Mouse (Mus musculus): ENCODE data around the gene Rras. TPM values are rescaled to one million over a fixed set of nuclear protein-coding genes. Genes with fewer than 3 reads are reported as not detected.

The Rras gene
- 24.1 TPM for polyA plus RNA-seq (2017; shearing (Covaris generic))

DNA sequence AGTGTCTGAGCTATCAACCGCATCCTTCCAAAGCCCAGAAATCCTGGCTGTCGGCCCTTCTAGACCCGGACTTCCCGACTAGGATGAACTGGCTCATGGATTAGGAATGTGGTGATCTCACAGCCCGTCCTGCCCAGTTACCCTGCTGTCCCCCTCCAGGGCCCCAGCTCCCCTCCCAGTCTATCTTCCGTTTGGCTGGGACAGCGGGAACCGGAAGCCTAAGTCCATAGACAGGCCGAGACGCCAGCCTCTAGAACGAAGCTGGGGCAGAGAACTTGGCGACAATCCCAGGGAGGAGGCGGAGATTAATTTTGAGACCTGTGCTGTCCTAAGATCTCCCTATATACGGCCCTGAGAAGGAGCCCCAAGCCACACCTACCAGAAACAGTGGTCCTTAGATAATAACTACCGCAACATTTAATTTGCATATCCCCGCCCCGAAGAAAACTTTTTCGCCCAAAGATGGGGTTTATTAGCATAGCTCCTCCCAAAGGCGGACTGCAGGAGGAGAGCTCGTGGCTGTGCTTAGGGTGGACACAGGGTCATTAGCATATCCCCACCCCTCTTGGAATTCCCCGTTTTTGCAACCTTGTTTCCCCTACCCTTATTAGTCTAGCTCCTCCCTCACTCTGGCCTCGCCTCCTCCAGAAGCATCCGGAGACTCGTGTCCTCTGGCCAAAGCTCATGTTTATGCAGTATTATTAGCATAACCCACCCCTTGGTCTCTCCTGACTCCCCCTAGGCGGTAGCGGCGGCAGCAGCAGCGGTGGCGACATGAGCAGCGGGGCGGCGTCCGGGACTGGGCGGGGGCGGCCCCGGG is at the start of gene Rras:
Rras (plus strand) TSS at position 720 of the 820 bp plus-strand sequence.

DNA sequence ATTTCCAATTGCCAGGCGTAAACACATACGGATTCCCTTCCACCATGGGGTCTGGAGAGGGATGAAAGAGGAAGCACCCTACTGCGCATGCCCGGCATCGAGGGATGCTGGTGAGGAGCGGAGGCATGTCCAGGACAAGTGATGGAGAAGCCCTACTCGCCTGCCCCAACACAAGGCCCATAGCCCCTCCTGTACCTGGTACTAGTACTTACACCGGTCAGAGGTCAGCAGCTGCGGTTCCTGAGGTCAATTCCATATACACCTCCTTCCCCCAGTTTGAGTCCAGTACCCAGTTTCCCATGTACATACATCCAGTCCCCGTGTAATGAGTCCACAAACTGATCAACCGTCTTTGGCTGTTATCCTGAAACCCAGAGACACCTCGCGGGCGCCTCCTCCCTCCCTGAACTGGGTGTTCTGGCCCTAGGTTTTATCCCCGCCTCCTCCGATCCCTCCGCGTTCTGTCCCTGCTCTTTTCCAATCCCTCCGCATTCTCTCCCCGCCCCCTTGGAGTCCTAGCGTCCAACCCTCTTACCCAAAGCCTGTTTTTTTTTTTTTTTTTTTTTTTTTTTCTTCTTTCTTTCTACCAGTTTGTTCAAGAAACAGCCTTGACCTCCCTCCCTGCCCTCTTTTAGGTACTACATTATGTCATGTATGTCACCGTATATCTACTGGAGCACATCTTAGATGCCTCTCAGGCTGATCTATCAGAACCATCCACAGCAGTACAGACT is 43.2 kb upstream of the Rras start, which contains the start of gene Cpt1c:
Cpt1c (minus strand) TSS at position 469 of the 734 bp plus-strand sequence.

GRCm38 (mm10) chr7:44986192-44986878 is 31.4 kb upstream of the Rras start, which contains the start of gene Prmt1:
Gene Prmt1 (minus strand): TSS chr7:44986568.

GRCm38 (mm10) chr7:44997231-44997939 is 20.4 kb upstream of the Rras start, which contains the start of gene Irf3:
Gene Irf3 (plus strand): TSS chr7:44997648.

DNA sequence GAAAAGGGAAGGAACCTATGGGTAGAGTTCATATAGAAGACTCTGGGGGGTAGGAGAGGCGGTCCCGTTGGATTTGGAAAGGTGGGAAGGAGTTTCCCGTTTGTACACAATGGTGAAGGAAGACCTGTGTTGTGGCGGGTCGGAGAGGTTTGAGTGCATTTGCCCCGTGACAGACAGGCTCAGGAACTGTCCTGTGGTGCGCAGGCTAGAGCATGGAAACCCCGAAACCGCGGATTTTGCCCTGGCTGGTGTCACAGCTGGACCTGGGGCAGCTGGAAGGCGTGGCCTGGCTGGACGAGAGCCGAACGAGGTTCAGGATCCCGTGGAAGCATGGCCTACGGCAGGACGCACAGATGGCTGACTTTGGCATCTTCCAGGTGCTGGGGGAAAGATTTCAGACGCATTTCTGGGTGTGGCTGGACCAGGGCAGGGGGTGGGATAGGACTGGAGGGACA is 19.2 kb upstream of the Rras start, which contains the start of gene Bcl2l12:
Bcl2l12 (minus strand) TSS at position 212 of the 455 bp plus-strand sequence.

GRCm38 (mm10) chr7:45015957-45016612 is 1.7 kb upstream of the Rras start, which contains the start of gene Scaf1:
Gene Scaf1 (minus strand): TSS chr7:45016363.

GRCm38 (mm10) chr7:45052862-45053116 is 35.0 kb downstream of the Rras start, which contains the start of gene Prr12:
Gene Prr12 (minus strand): TSS chr7:45052881.

DNA sequence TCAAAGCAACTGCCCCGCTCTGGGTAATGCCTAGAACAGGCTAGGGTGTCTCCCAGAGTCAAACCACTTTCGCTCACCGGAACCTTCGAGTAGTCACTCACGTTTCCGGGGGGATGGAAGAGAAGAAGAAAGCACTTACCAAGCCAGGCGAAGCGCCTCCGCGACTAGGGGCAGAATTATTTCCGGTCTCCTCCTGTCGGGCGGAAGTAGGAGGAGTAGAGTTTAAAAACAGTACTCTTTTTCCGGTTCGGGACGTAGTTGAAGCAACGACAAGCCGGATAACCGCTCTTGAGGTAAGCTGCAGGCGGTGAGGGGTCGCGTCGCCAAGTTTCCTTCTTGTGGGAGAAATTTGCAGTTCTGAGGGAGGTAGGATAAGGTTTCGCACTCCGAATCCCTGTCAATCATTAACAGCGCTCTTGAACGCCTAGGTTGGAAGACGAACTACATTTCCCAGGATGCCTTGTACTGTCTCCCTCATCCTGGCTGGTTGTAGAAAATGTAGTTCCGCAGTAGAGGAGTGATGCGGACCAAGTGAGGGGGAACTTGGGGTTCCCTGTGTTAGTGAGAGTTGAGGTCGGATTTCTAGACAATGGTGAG is 44.6 kb downstream of the Rras start, which contains the start of the genes Nosip and Prrg2:
Nosip (plus strand) TSS at position 191 of the 597 bp plus-strand sequence.
Prrg2 (minus strand) TSS at position 439 of the 597 bp plus-strand sequence.

Other genes starting within 250 kb of the Rras start
- gene Nup62, start 201.9 kb upstream of the Rras start, polyA plus RNA-seq (2017; shearing (Covaris generic)) = 43.8 TPM
- gene Il4i1, start 201.6 kb upstream of the Rras start, polyA plus RNA-seq (2017; shearing (Covaris generic)) = 2.3 TPM
- 0.39 TPM for gene Atf5, start 201.3 kb upstream of the Rras start, polyA plus RNA-seq (2017; shearing (Covaris generic))
- 35.4 TPM for gene Akt1s1, start 169.0 kb upstream of the Rras start, polyA plus RNA-seq (2017; shearing (Covaris generic))
- gene Tbc1d17, start 168.9 kb upstream of the Rras start, polyA plus RNA-seq (2017; shearing (Covaris generic)) = 93.5 TPM
- 105 TPM for gene Pnkp, start 160.8 kb upstream of the Rras start, polyA plus RNA-seq (2017; shearing (Covaris generic))
- 27.7 TPM for gene Ptov1, start 148.2 kb upstream of the Rras start, polyA plus RNA-seq (2017; shearing (Covaris generic))
- 59.3 TPM for gene Med25, start 125.2 kb upstream of the Rras start, polyA plus RNA-seq (2017; shearing (Covaris generic))
- gene Fuz, start 121.9 kb upstream of the Rras start, polyA plus RNA-seq (2017; shearing (Covaris generic)) = 45.3 TPM
- 68.0 TPM for gene Ap2a1, start 88.5 kb upstream of the Rras start, polyA plus RNA-seq (2017; shearing (Covaris generic))
- not detected for gene Tsks, start 74.8 kb upstream of the Rras start, polyA plus RNA-seq (2017; shearing (Covaris generic))
- 0.30 TPM for gene Cpt1c, start 43.1 kb upstream of the Rras start, polyA plus RNA-seq (2017; shearing (Covaris generic))
- 175 TPM for gene Prmt1, start 31.4 kb upstream of the Rras start, polyA plus RNA-seq (2017; shearing (Covaris generic))
- gene Irf3, start 20.3 kb upstream of the Rras start, polyA plus RNA-seq (2017; shearing (Covaris generic)) = 235 TPM
- 35.8 TPM for gene Bcl2l12, start 19.2 kb upstream of the Rras start, polyA plus RNA-seq (2017; shearing (Covaris generic))
- gene Scaf1, start 1.6 kb upstream of the Rras start, polyA plus RNA-seq (2017; shearing (Covaris generic)) = 38.8 TPM
- 4.0 TPM for gene Prr12, start 34.9 kb downstream of the Rras start, polyA plus RNA-seq (2017; shearing (Covaris generic))
- 115 TPM for gene Nosip, start 44.5 kb downstream of the Rras start, polyA plus RNA-seq (2017; shearing (Covaris generic))
- gene Prrg2, start 44.7 kb downstream of the Rras start, polyA plus RNA-seq (2017; shearing (Covaris generic)) = 3.0 TPM
- 10.7 TPM for gene Rcn3, start 74.3 kb downstream of the Rras start, polyA plus RNA-seq (2017; shearing (Covaris generic))
- 2.8 TPM for gene Fcgrt, start 85.9 kb downstream of the Rras start, polyA plus RNA-seq (2017; shearing (Covaris generic))
- gene Rps11, start 106.5 kb downstream of the Rras start, polyA plus RNA-seq (2017; shearing (Covaris generic)) = 2,481 TPM
- gene Rpl13a, start 110.8 kb downstream of the Rras start, polyA plus RNA-seq (2017; shearing (Covaris generic)) = 2,316 TPM
- gene Gm45713, start 118.3 kb downstream of the Rras start, polyA plus RNA-seq (2017; shearing (Covaris generic)) = not detected
- 309 TPM for gene Flt3l, start 118.5 kb downstream of the Rras start, polyA plus RNA-seq (2017; shearing (Covaris generic))
- gene Pih1d1, start 136.3 kb downstream of the Rras start, polyA plus RNA-seq (2017; shearing (Covaris generic)) = 59.4 TPM
- gene Aldh16a1, start 136.6 kb downstream of the Rras start, polyA plus RNA-seq (2017; shearing (Covaris generic)) = 58.9 TPM
- 0.08 TPM for gene Slc17a7, start 146.0 kb downstream of the Rras start, polyA plus RNA-seq (2017; shearing (Covaris generic))
- not detected for gene Gfy, start 161.6 kb downstream of the Rras start, polyA plus RNA-seq (2017; shearing (Covaris generic))
- not detected for gene Pth2, start 163.0 kb downstream of the Rras start, polyA plus RNA-seq (2017; shearing (Covaris generic))
- gene Ccdc155, start 186.9 kb downstream of the Rras start, polyA plus RNA-seq (2017; shearing (Covaris generic)) = 0.07 TPM
- 8.9 TPM for gene Dkkl1, start 194.2 kb downstream of the Rras start, polyA plus RNA-seq (2017; shearing (Covaris generic))
- gene Tead2, start 197.8 kb downstream of the Rras start, polyA plus RNA-seq (2017; shearing (Covaris generic)) = 4.9 TPM
- gene Cd37, start 221.2 kb downstream of the Rras start, polyA plus RNA-seq (2017; shearing (Covaris generic)) = 607 TPM
- gene Slc6a16, start 223.1 kb downstream of the Rras start, polyA plus RNA-seq (2017; shearing (Covaris generic)) = not detected